Mouse (Mus musculus) sigmoid colon, adult 10 weeks (tissue): ENCODE results near the gene Gm45337. TPM values are rescaled to one million over a fixed set of nuclear protein-coding genes. Genes with fewer than 3 reads are reported as not detected.

Source experiments
- polyA plus RNA-seq: library from polyadenylated mRNA; stranded (reverse); fragments of 350-450 nt; fragmentation: Illumina TruSeq; extraction: RNeasy Lipid Tissue Mini Kit (QIAGEN cat#74804); gene quantifications from one replicate; pipeline ENCODE4 v1.2.3, GENCODE M21; 2014; ENCODE audit warnings: low read depth, low replicate concordance

Gene Gm45337
- not detected for polyA plus RNA-seq

GRCm38 (mm10) chr7:142144507-142144906, at the start of gene Gm45337:
Gene Gm45337 (minus strand): TSS chr7:142144607.

GRCm38 (mm10) chr7:142190289-142190688, 45.9 kb upstream of the Gm45337 start, which contains the start of gene Gm10153:
Gene Gm10153 (minus strand): TSS chr7:142190389.

GRCm38 (mm10) chr7:142175905-142176304, 31.5 kb upstream of the Gm45337 start, which contains the start of gene Krtap5-2:
Gene Krtap5-2 (minus strand): TSS chr7:142176005.

GRCm38 (mm10) chr7:142165639-142166038, 21.2 kb upstream of the Gm45337 start, which contains the start of gene Gm4553:
Gene Gm4553 (minus strand): TSS chr7:142165739.

GRCm38 (mm10) chr7:142157013-142157412, 12.6 kb upstream of the Gm45337 start, which contains the start of gene Gm29735:
Gene Gm29735 (minus strand): TSS chr7:142157113.

GRCm38 (mm10) chr7:142135934-142136333, 8.5 kb downstream of the Gm45337 start, which contains the start of gene Gm39115:
Gene Gm39115 (minus strand): TSS chr7:142136034.

GRCm38 (mm10) chr7:142120629-142121028, 23.8 kb downstream of the Gm45337 start, which contains the start of gene Gm45618:
Gene Gm45618 (minus strand): TSS chr7:142120729.

GRCm38 (mm10) chr7:142095183-142095931, 49.0 kb downstream of the Gm45337 start, which contains the start of gene Dusp8:
Gene Dusp8 (minus strand): TSS chr7:142095843.

Other genes starting within 250 kb of the Gm45337 start
- gene Tollip, start 226.1 kb downstream of the Gm45337 start, polyA plus RNA-seq, result 38.0 TPM
- gene Brsk2, start 194.9 kb downstream of the Gm45337 start, polyA plus RNA-seq, result 0.22 TPM
- gene Mob2, start 83.5 kb downstream of the Gm45337 start, polyA plus RNA-seq, result 20.4 TPM
- 0.79 TPM for gene Dusp8, start 48.8 kb downstream of the Gm45337 start, polyA plus RNA-seq
- gene Gm45618, start 23.9 kb downstream of the Gm45337 start, polyA plus RNA-seq, result not detected
- not detected for gene Gm39115, start 8.6 kb downstream of the Gm45337 start, polyA plus RNA-seq
- gene Gm29735, start 12.5 kb upstream of the Gm45337 start, polyA plus RNA-seq, result not detected
- gene Gm4553, start 21.1 kb upstream of the Gm45337 start, polyA plus RNA-seq, result not detected
- not detected for gene Krtap5-2, start 31.4 kb upstream of the Gm45337 start, polyA plus RNA-seq
- not detected for gene Gm10153, start 45.8 kb upstream of the Gm45337 start, polyA plus RNA-seq
- not detected for gene Krtap5-3, start 56.8 kb upstream of the Gm45337 start, polyA plus RNA-seq
- not detected for gene Gm7579, start 67.3 kb upstream of the Gm45337 start, polyA plus RNA-seq
- gene Krtap5-5, start 85.4 kb upstream of the Gm45337 start, polyA plus RNA-seq, result not detected
- gene Gm40460, start 96.5 kb upstream of the Gm45337 start, polyA plus RNA-seq, result not detected
- gene Gm2431, start 113.7 kb upstream of the Gm45337 start, polyA plus RNA-seq, result not detected
- gene Gm4559, start 129.8 kb upstream of the Gm45337 start, polyA plus RNA-seq, result not detected
- gene Krtap5-1, start 152.5 kb upstream of the Gm45337 start, polyA plus RNA-seq, result not detected
- gene Krtap5-4, start 158.9 kb upstream of the Gm45337 start, polyA plus RNA-seq, result not detected
- gene Ifitm10, start 229.1 kb upstream of the Gm45337 start, polyA plus RNA-seq, result not detected
- gene Gm49369, start 238.1 kb upstream of the Gm45337 start, polyA plus RNA-seq, result 13.1 TPM
- gene Ctsd, start 243.4 kb upstream of the Gm45337 start, polyA plus RNA-seq, result 14.8 TPM